Mouse (Mus musculus): Measurements from ENCODE around the gene Kcnj11.

GRCm38 (mm10) chr7:46147417-46147816 is 46.9 kb upstream of the Kcnj11 start:
- TF ChIP-seq CTCF (IDR thresholded peaks at IDR 0.05) (no peak), POLR2A (IDR thresholded peaks at IDR 0.05; ENCODE audit: insufficient read depth, low read depth, low read length) (no peak)
